Mouse (Mus musculus) cerebellum, adult 2 months (tissue): Measurements from ENCODE around the gene Cep85l.

Experiments used
- CTCF ChIP-seq: fragments of 200-500 bp; IDR thresholded peaks from 2 replicates; pipeline ENCODE4 v1.5.1; 2011; ENCODE audit warnings: low read depth, mild to moderate bottlenecking, control low read depth, low read length, moderate library complexity, borderline replicate concordance; ENCODE audit not compliant: insufficient read depth
- POLR2A ChIP-seq: fragments of 200-500 bp; IDR thresholded peaks from 2 replicates; pipeline ENCODE4 v1.6.1; 2011; ENCODE audit warnings: low read length, control low read depth, borderline replicate concordance; ENCODE audit not compliant: insufficient read depth

GRCm38 (mm10) chr10:53326367-53326766 lies 53.4 kb downstream of the Cep85l start:
- TF ChIP-seq POLR2A (no peak), CTCF (no peak)
